Mouse (Mus musculus) CH12.LX (cell line): ENCODE data around the gene Dcdc2a. TPM values are rescaled to one million over a fixed set of nuclear protein-coding genes. Genes with fewer than 3 reads are reported as not detected.

Source experiments
- DNase-seq: peaks from one replicate; pipeline ENCODE4 v3.0.0-alpha.2; 2013; ENCODE audit errors: extremely low read depth
- H3K27ac ChIP-seq: 2 replicates; pipeline ENCODE4 v1.5.1; 2012; ENCODE audit warnings: low read depth, mild to moderate bottlenecking, control low read depth, moderate library complexity; ENCODE audit not compliant: insufficient read depth
- H3K27me3 ChIP-seq: replicated peaks from 2 replicates; pipeline ENCODE3; 2012; ENCODE audit warnings: inconsistent platforms
- H3K36me3 ChIP-seq, 2 experiments: replicated peaks in 1 of 2; 2 replicates each; pipeline versions ENCODE3 to v1.6.1; 2012; ENCODE audit warnings: inconsistent platforms in 1 of 2, low read length in 1 of 2, mild to moderate bottlenecking in 1 of 2, mixed read lengths in 1 of 2, moderate library complexity in 1 of 2; ENCODE audit not compliant: control insufficient read depth in 1 of 2, insufficient read depth in 1 of 2
- H3K4me1 ChIP-seq, 2 experiments: 2 replicates each; pipeline ENCODE4 v1.6.1; 2012; ENCODE audit warnings: inconsistent platforms in 1 of 2, moderate library complexity in 1 of 2; ENCODE audit not compliant: insufficient read depth in 2 of 2, control insufficient read depth in 1 of 2
- H3K4me2 ChIP-seq: 2 replicates; pipeline ENCODE4 v1.6.1; 2012; ENCODE audit warnings: low read depth, mild to moderate bottlenecking, control low read depth; ENCODE audit not compliant: poor library complexity, insufficient read depth, severe bottlenecking
- H3K4me3 ChIP-seq, 3 experiments: fragments of 150-350 bp in 1 of 3; sonication (generic) in 1 of 3; replicated peaks in 1 of 3; 2 replicates each; pipeline versions ENCODE3 to v1.5.1; 2011 to 2012; ENCODE audit warnings: low read depth in 2 of 3, low read length in 2 of 3, mild to moderate bottlenecking in 2 of 3, moderate library complexity in 2 of 3, control low read depth in 1 of 3, improper control_type of control experiment in 1 of 3, inconsistent platforms in 1 of 3, mixed read lengths in 1 of 3; ENCODE audit not compliant: poor library complexity in 1 of 3
- H3K79me2 ChIP-seq: replicated peaks from 2 replicates; pipeline ENCODE4 v1.6.1; 2012; ENCODE audit warnings: mild to moderate bottlenecking, moderate library complexity; ENCODE audit not compliant: control insufficient read depth, poor library complexity, insufficient read depth, severe bottlenecking; ENCODE audit errors: extremely low read depth
- H3K9ac ChIP-seq: 2 replicates; pipeline ENCODE4 v1.6.1; 2012; ENCODE audit warnings: low read depth, mild to moderate bottlenecking, control low read depth, moderate library complexity; ENCODE audit not compliant: insufficient read depth
- H3K9me3 ChIP-seq: replicated peaks from 2 replicates; pipeline ENCODE3; 2012; ENCODE audit warnings: low read length, inconsistent platforms, mixed read lengths
- BHLHE40 ChIP-seq: IDR thresholded peaks from 2 replicates; pipeline ENCODE4 v1.6.1; 2011; ENCODE audit warnings: mild to moderate bottlenecking, low read depth, low read length, improper control_type of control experiment
- CHD2 ChIP-seq: IDR thresholded peaks from 2 replicates; pipeline ENCODE4 v1.6.1; 2011; ENCODE audit warnings: low read length, improper control_type of control experiment
- CTCF ChIP-seq, 2 experiments: IDR thresholded peaks in 1 of 2; conservative IDR thresholded peaks in 1 of 2; 2 replicates each; pipeline ENCODE4 v1.5.1; 2011 to 2012; ENCODE audit warnings: low read depth in 2 of 2, low read length in 2 of 2, improper control_type of control experiment in 1 of 2, inconsistent platforms in 1 of 2, mild to moderate bottlenecking in 1 of 2, moderate library complexity in 1 of 2
- GABPA ChIP-seq: IDR thresholded peaks from 2 replicates; pipeline ENCODE4 v1.6.1; 2012; ENCODE audit warnings: low read depth, low read length, improper control_type of control experiment, inconsistent platforms; ENCODE audit not compliant: insufficient replicate concordance
- IRF4 ChIP-seq: IDR thresholded peaks from 2 replicates; pipeline ENCODE4 v1.6.1; 2014; ENCODE audit warnings: low read depth, mild to moderate bottlenecking, inconsistent platforms, low read length, improper control_type of control experiment
- JUND ChIP-seq: conservative IDR thresholded peaks from 2 replicates; pipeline ENCODE4 v1.6.1; 2011; ENCODE audit warnings: low read depth, low read length, improper control_type of control experiment
- KAT2A ChIP-seq: IDR thresholded peaks from 2 replicates; pipeline ENCODE4 v1.6.1; 2012; ENCODE audit warnings: low read length, improper control_type of control experiment, inconsistent platforms; ENCODE audit not compliant: insufficient replicate concordance
- MAZ ChIP-seq: IDR thresholded peaks from 2 replicates; pipeline ENCODE4 v1.6.1; 2012; ENCODE audit warnings: low read depth, mild to moderate bottlenecking, inconsistent platforms, low read length, improper control_type of control experiment, moderate library complexity
- MEF2A ChIP-seq: IDR thresholded peaks from 2 replicates; pipeline ENCODE4 v1.6.1; 2014; ENCODE audit warnings: low read depth, mild to moderate bottlenecking, inconsistent platforms, low read length, improper control_type of control experiment, borderline replicate concordance
- NELFE ChIP-seq: IDR thresholded peaks from 2 replicates; pipeline ENCODE4 v1.6.1; 2011; ENCODE audit warnings: low read depth, low read length, improper control_type of control experiment
- NRF1 ChIP-seq: IDR thresholded peaks from 2 replicates; pipeline ENCODE4 v1.6.1; 2014; ENCODE audit warnings: low read depth, mild to moderate bottlenecking, inconsistent platforms, low read length, improper control_type of control experiment, moderate library complexity
- RAD21 ChIP-seq: IDR thresholded peaks from 2 replicates; pipeline ENCODE4 v1.6.1; 2011; ENCODE audit warnings: low read depth, mild to moderate bottlenecking, low read length, improper control_type of control experiment, moderate library complexity
- RCOR1 ChIP-seq: conservative IDR thresholded peaks from 2 replicates; pipeline ENCODE4 v1.6.1; 2012; ENCODE audit warnings: low read depth, mild to moderate bottlenecking, inconsistent platforms, low read length, improper control_type of control experiment
- SIN3A ChIP-seq: IDR thresholded peaks from 2 replicates; pipeline ENCODE4 v1.6.1; 2012; ENCODE audit warnings: low read length, improper control_type of control experiment, inconsistent platforms
- TCF12 ChIP-seq: IDR thresholded peaks from 2 replicates; pipeline ENCODE4 v1.6.1; 2014; ENCODE audit warnings: low read depth, mild to moderate bottlenecking, inconsistent platforms, low read length, improper control_type of control experiment
- ZC3H11A ChIP-seq: IDR thresholded peaks from 2 replicates; pipeline ENCODE4 v1.6.1; 2012; ENCODE audit warnings: low read depth, mild to moderate bottlenecking, inconsistent platforms, low read length, improper control_type of control experiment
- ZKSCAN1 ChIP-seq: IDR thresholded peaks from 2 replicates; pipeline ENCODE4 v1.6.1; 2012; ENCODE audit warnings: low read depth, inconsistent platforms, low read length, improper control_type of control experiment, borderline replicate concordance
- ZNF384 ChIP-seq: IDR thresholded peaks from 2 replicates; pipeline ENCODE4 v1.6.1; 2012; ENCODE audit warnings: low read depth, low read length, improper control_type of control experiment, inconsistent platforms
- dilution Hi-C: fragments of 300-500 bp; cut with MboI; formaldehyde crosslinking; loops from 2 replicates; pipeline ENCODE4 v1.14.3; 2020; ENCODE audit warnings: low sequenced_read_pairs; ENCODE audit not compliant: extremely low pct_unique_long_range_greater_than_20kb, extremely low pct_ligation_motif_present
- in situ Hi-C: fragments of 300-500 bp; cut with MboI; formaldehyde crosslinking; loops from 3 replicates; pipeline ENCODE4 v1.14.3; 2019; ENCODE audit warnings: low sequenced_read_pairs, low pct_ligation_motif_present, low pct_unique_long_range_greater_than_20kb, mixed read lengths
- polyA plus RNA-seq: library from polyadenylated mRNA; unstranded; fragments of >175 nt; gene quantifications from 2 replicates; pipeline ENCODE4 v1.2.1, GENCODE M21; 2012; ENCODE audit warnings: low read depth; ENCODE audit not compliant: insufficient read length
- total RNA-seq, 2 experiments: library from RNA; depleted of rRNA; stranded (reverse); fragments of 300-350 nt in 1 of 2; fragments of >200 nt in 1 of 2; gene quantifications; 2 replicates each; pipeline ENCODE4 v1.2.3; 2012 to 2014

Gene Dcdc2a
- total and polyA plus RNA-seq, 3 experiments: not detected

DNA sequence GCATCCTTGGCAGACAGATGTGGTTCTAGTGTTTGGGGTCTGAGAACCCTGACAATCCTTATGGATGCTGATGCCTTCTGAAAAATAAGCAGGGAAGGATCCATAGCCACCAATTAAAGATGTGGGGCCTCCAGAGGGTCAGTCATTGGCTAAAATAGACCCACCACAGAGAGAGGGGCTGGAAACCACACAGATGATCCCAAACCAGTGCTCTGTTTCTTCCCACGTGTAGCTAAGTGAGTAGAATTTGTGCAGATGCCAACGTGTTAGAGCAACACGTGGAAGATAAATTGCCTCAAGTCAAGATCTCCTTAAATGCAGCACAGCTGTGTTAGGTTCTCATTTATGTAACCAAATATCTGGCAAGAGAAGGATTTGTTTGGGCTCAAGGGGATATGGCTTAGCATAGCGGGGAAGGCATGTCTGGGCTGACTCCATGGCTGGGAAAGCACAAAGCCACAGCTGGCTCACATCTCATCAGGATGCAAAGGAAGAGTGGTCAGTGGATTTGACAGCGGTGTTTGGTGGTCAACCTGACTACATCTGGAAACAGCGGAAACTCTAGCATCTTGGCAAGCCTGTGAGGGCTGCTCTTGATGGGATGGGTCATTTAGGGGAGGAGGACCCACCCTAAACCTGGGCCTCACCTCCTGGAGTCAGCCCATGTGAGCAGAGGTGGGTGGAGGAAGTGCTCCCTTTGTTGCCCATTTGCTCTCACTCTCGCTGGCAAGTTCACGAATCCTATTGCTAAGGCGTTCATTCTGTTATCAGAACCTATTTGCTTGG, 198.9 kb downstream of the Dcdc2a start:
- no peak overlapping the region for H3K9ac ChIP-seq
- in situ Hi-C loops: no loop called here
- no peaks in the 10 kb centered on the region for H3K4me1 ChIP-seq
- no peak for DNase-seq
- dilution Hi-C loops: no loop called here
- H3K4me3 ChIP-seq: no peak overlapping the region
- no peak overlapping the region for H3K27ac ChIP-seq
- no peaks in the 10 kb centered on the region for H3K36me3 ChIP-seq
- H3K4me2 ChIP-seq: no peak overlapping the region
- H3K79me2 ChIP-seq: no peaks in the 10 kb centered on the region
- H3K9me3 ChIP-seq: no peaks in the 10 kb centered on the region
- no peak for TF ChIP-seq BHLHE40
- TF ChIP-seq IRF4: no peak
- no peak for TF ChIP-seq KAT2A
- TF ChIP-seq ZNF384: no peak
- no peak for TF ChIP-seq GABPA
- no peak for TF ChIP-seq MAZ
- no peak for TF ChIP-seq NELFE
- no peak for TF ChIP-seq SIN3A
- TF ChIP-seq NRF1: no peak
- no peak for TF ChIP-seq CHD2
- H3K27me3 ChIP-seq: no peaks in the 10 kb centered on the region

DNA sequence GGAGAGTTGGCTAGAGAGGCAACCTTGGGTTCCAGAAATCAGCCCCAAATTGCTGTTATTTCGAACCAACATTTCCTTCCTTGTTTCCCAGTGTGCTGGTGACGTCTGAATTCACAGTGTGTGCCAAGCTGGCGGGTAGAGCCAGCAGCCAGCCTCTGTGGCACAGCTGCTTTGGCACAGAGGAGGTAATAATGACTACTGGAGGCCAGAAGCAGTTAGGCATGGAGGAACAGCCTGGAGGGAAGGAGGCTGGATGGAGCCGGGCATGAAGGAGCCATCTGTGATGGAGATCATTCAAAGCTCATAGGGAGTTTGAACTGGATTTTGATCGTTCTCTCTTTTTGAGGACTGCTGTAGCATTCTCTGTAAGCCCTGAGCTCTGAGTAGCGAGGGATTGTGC, 201.8 kb downstream of the Dcdc2a start:
- H3K27me3 ChIP-seq: no peaks in the 10 kb centered on the region
- H3K9ac ChIP-seq: no peak overlapping the region
- H3K4me3 ChIP-seq: no peak overlapping the region
- H3K4me1 ChIP-seq: no peaks in the 10 kb centered on the region
- no peaks in the 10 kb centered on the region for H3K79me2 ChIP-seq
- DNase-seq: no peak
- dilution Hi-C loops: no loop called here
- in situ Hi-C loops: no loop called here
- H3K9me3 ChIP-seq: no peaks in the 10 kb centered on the region
- H3K36me3 ChIP-seq: no peaks in the 10 kb centered on the region
- no peak overlapping the region for H3K27ac ChIP-seq
- no peak overlapping the region for H3K4me2 ChIP-seq
- no peak for TF ChIP-seq JUND
- no peak for TF ChIP-seq NELFE
- no peak for TF ChIP-seq TCF12
- TF ChIP-seq ZC3H11A: no peak
- no peak for TF ChIP-seq MEF2A
- no peak for TF ChIP-seq CTCF (conservative IDR thresholded peaks at IDR 0.05 in 1 of 2, IDR thresholded peaks at IDR 0.05 in 1 of 2; ENCODE audit: low read depth in 2 of 2, low read length in 2 of 2)
- TF ChIP-seq BHLHE40: no peak
- no peak for TF ChIP-seq RCOR1
- TF ChIP-seq KAT2A: no peak
- no peak for TF ChIP-seq ZKSCAN1
- TF ChIP-seq RAD21: no peak

Other genes starting within 250 kb of the Dcdc2a start
- gene Acot13, start 224.5 kb upstream of the Dcdc2a start, total RNA-seq (2012; rRNA removed): 46.0 and 50.5 TPM in 2 replicates
- 36.0 and 37.1 TPM in 2 replicates for gene Acot13, start 224.5 kb upstream of the Dcdc2a start, total RNA-seq (2014; rRNA removed)
- 45.5 and 46.7 TPM in 2 replicates for gene Acot13, start 224.5 kb upstream of the Dcdc2a start, polyA plus RNA-seq
- 37.4 and 38.0 TPM in 2 replicates for gene Tdp2, start 224.3 kb upstream of the Dcdc2a start, total RNA-seq (2012; rRNA removed)
- gene Tdp2, start 224.3 kb upstream of the Dcdc2a start, total RNA-seq (2014; rRNA removed): 96.6 and 116 TPM in 2 replicates
- 44.5 and 54.5 TPM in 2 replicates for gene Tdp2, start 224.3 kb upstream of the Dcdc2a start, polyA plus RNA-seq
- 0.08 and 0.25 TPM in 2 replicates for gene D130043K22Rik, start 210.9 kb upstream of the Dcdc2a start, total RNA-seq (2012; rRNA removed)
- 0.05 and 0.08 TPM in 2 replicates for gene D130043K22Rik, start 210.9 kb upstream of the Dcdc2a start, total RNA-seq (2014; rRNA removed)
- gene D130043K22Rik, start 210.9 kb upstream of the Dcdc2a start, polyA plus RNA-seq: 0.04 and 0.16 TPM in 2 replicates
- gene Aldh5a1, start 118.3 kb upstream of the Dcdc2a start, total RNA-seq (2012; rRNA removed): 1.6 and 2.4 TPM in 2 replicates
- gene Aldh5a1, start 118.3 kb upstream of the Dcdc2a start, total RNA-seq (2014; rRNA removed): 0.36 and 0.50 TPM in 2 replicates
- gene Aldh5a1, start 118.3 kb upstream of the Dcdc2a start, polyA plus RNA-seq: 0.93 and 1.3 TPM in 2 replicates
- gene Gpld1, start 112.9 kb upstream of the Dcdc2a start, total RNA-seq (2012; rRNA removed): 1.0 and 1.4 TPM in 2 replicates
- gene Gpld1, start 112.9 kb upstream of the Dcdc2a start, total RNA-seq (2014; rRNA removed): 0.30 and 0.34 TPM in 2 replicates
- 0.23 and 0.57 TPM in 2 replicates for gene Gpld1, start 112.9 kb upstream of the Dcdc2a start, polyA plus RNA-seq
- gene Mrs2, start 35.6 kb upstream of the Dcdc2a start, total RNA-seq (2012; rRNA removed): 12.6 and 15.5 TPM in 2 replicates
- 12.1 TPM in 2 replicates for gene Mrs2, start 35.6 kb upstream of the Dcdc2a start, total RNA-seq (2014; rRNA removed)
- 29.5 and 38.8 TPM in 2 replicates for gene Mrs2, start 35.6 kb upstream of the Dcdc2a start, polyA plus RNA-seq
- gene Nrsn1, start 214.5 kb downstream of the Dcdc2a start, total RNA-seq (2012; rRNA removed): not detected in 2 replicates
- gene Nrsn1, start 214.5 kb downstream of the Dcdc2a start, total RNA-seq (2014; rRNA removed): not detected in 2 replicates
- gene Nrsn1, start 214.5 kb downstream of the Dcdc2a start, polyA plus RNA-seq: not detected in 2 replicates